Mouse (Mus musculus) intestine, embryonic 14.5 days (tissue): ENCODE results near the gene Mttp. TPM values are rescaled to one million over a fixed set of nuclear protein-coding genes. Genes with fewer than 3 reads are reported as not detected.
A peak's percentile ranks its signal among the peaks of the same experiment; 100 is the strongest.

Source experiments
- ATAC-seq: fragments of 200-750 bp; cut with Nextera tagmentation; replicated peaks from 2 replicates; pipeline ENCODE4 v1.8.0; 2017; ENCODE audit warnings: low read depth, moderate number of reproducible peaks, moderate TSS enrichment, moderate library complexity; ENCODE audit not compliant: low FRiP score, low TSS enrichment
- DNase-seq: peaks from one replicate; pipeline ENCODE4 v3.0.0-alpha.2; 2018; ENCODE audit warnings: low spot score
- H3K27ac ChIP-seq: fragments of 300-500 bp; sonication (generic); 2 replicates; pipeline ENCODE4 v1.5.1; 2014; ENCODE audit warnings: low read depth, mild to moderate bottlenecking, control low read depth
- H3K27me3 ChIP-seq: fragments of 300-500 bp; sonication (generic); replicated peaks from 2 replicates; pipeline ENCODE4 v1.6.1; 2014; ENCODE audit warnings: low read length, control low read depth; ENCODE audit not compliant: control insufficient read depth, insufficient read depth
- H3K36me3 ChIP-seq: fragments of 300-500 bp; sonication (generic); 2 replicates; pipeline ENCODE4 v1.6.1; 2014; ENCODE audit warnings: low read length, control low read depth; ENCODE audit not compliant: control insufficient read depth, insufficient read depth
- H3K4me1 ChIP-seq: fragments of 300-500 bp; sonication (generic); replicated peaks from 2 replicates; pipeline ENCODE4 v1.6.1; 2014; ENCODE audit warnings: low read length, control low read depth, mixed read lengths; ENCODE audit not compliant: control insufficient read depth, insufficient read depth
- H3K4me2 ChIP-seq: fragments of 300-500 bp; sonication (generic); 2 replicates; pipeline ENCODE4 v1.6.1; 2014; ENCODE audit warnings: low read length
- H3K4me3 ChIP-seq: fragments of 300-500 bp; sonication (generic); 2 replicates; pipeline ENCODE4 v1.5.1; 2014; ENCODE audit warnings: low read depth, low read length, control low read depth, mixed read lengths
- H3K9ac ChIP-seq: fragments of 300-500 bp; sonication (generic); 2 replicates; pipeline ENCODE4 v1.6.1; 2014; ENCODE audit warnings: mild to moderate bottlenecking, low read length
- H3K9me3 ChIP-seq: fragments of 300-500 bp; sonication (generic); 2 replicates; pipeline ENCODE4 v1.6.1; 2016; ENCODE audit warnings: low read length, control low read depth; ENCODE audit not compliant: control insufficient read depth
- WGBS: fragments of 180-500 bp; shearing (Covaris S2); extraction: QIAGEN DNeasy Blood & Tissue Kit; methylation state at CpG from one replicate; pipeline ENCODE4 v1.1.7; 2014; 5-methylcytosine and 5-hydroxymethylcytosine counted together
- polyA plus RNA-seq: library from polyadenylated mRNA; unstranded; fragments of >200 nt; fragmentation: Nextera tagmentation; extraction: Ambion mirVana; gene quantifications from 2 replicates; pipeline ENCODE4 v1.2.1, GENCODE M21; 2014

Mttp gene
- polyA plus RNA-seq, 1 experiment from 2014 or later: 58.6 TPM

- Histone ChIP-seq H3K27me3 (no peaks in the 10 kb centered on the region), H3K4me1 (no peaks in the 10 kb centered on the region), H3K27ac (no peak overlapping the region), H3K36me3 (no peaks in the 10 kb centered on the region), H3K4me3 (no peak overlapping the region), H3K4me2 (no peak overlapping the region), H3K9ac (no peak overlapping the region), H3K9me3 (peaks cover 3% of the 10 kb centered on the region; the same call in 1 of the 2 replicates)
- 76% methylated on average over 10 of the region's 10 CpGs for WGBS
- ATAC-seq (no peak), DNase-seq (no peak)
Measured at GRCm38 (mm10) chr3:138173291-138173690, 28.5 kb upstream of the Mttp start.

GRCm38 (mm10) chr3:138162553-138163183, 17.9 kb upstream of the Mttp start:
- Histone ChIP-seq H3K36me3 (no peaks in the 10 kb centered on the region), H3K4me2 (no peak overlapping the region), H3K27me3 (no peaks in the 10 kb centered on the region), H3K27ac (no peak overlapping the region), H3K9ac (no peak overlapping the region), H3K9me3 (no peaks in the 10 kb centered on the region), H3K4me3 (no peak overlapping the region), H3K4me1 (no peaks in the 10 kb centered on the region; the same call in 1 of the 2 replicates)
- WGBS: 64% methylated on average over 4 of the region's 4 CpGs
- ATAC-seq (no peak), DNase-seq (no peak)

GRCm38 (mm10) chr3:138161623-138162022, 16.9 kb upstream of the Mttp start:
- H3K4me3 ChIP-seq: no peak overlapping the region
- no peak overlapping the region for H3K4me2 ChIP-seq
- H3K9me3 ChIP-seq: no peaks in the 10 kb centered on the region
- H3K27ac ChIP-seq: no peak overlapping the region
- ATAC-seq: no peak
- 86% methylated on average over 10 of the region's 10 CpGs for WGBS
- H3K27me3 ChIP-seq: no peaks in the 10 kb centered on the region
- DNase-seq: no peak
- no peaks in the 10 kb centered on the region; the same call in 1 of the 2 replicates for H3K36me3 ChIP-seq
- no peak overlapping the region for H3K9ac ChIP-seq
- no peaks in the 10 kb centered on the region; the same call in 1 of the 2 replicates for H3K4me1 ChIP-seq

GRCm38 (mm10) chr3:138156651-138157050, 11.9 kb upstream of the Mttp start:
- ATAC-seq (no peak), DNase-seq (no peak)
- WGBS: 66% methylated on average over 10 of the region's 10 CpGs

GRCm38 (mm10) chr3:138155062-138155461, 10.3 kb upstream of the Mttp start:
- H3K4me2 ChIP-seq: no peak overlapping the region
- ATAC-seq (no peak), DNase-seq (no peak)
- H3K9ac ChIP-seq: no peak overlapping the region
- peaks cover 27% of the 10 kb centered on the region for H3K36me3 ChIP-seq
- no peaks in the 10 kb centered on the region for H3K4me1 ChIP-seq
- H3K4me3 ChIP-seq: no peak overlapping the region
- H3K9me3 ChIP-seq: no peaks in the 10 kb centered on the region
- WGBS: 83% methylated on average over 4 of the region's 4 CpGs
- H3K27ac ChIP-seq: no peak overlapping the region
- H3K27me3 ChIP-seq: no peaks in the 10 kb centered on the region

More at GRCm38 (mm10) chr3:138156651-138157050, 11.9 kb upstream of the Mttp start:
- Histone ChIP-seq H3K4me1 (no peaks in the 10 kb centered on the region), H3K27ac (no peak overlapping the region), H3K9ac (no peak overlapping the region), H3K36me3 (peaks cover 23% of the 10 kb centered on the region), H3K9me3 (no peaks in the 10 kb centered on the region), H3K27me3 (no peaks in the 10 kb centered on the region), H3K4me3 (no peak overlapping the region), H3K4me2 (no peak overlapping the region)

GRCm38 (mm10) chr3:138148811-138149210, 4.0 kb upstream of the Mttp start:
- DNase-seq (no peak), ATAC-seq (no peak)
- Histone ChIP-seq H3K27me3 (no peaks in the 10 kb centered on the region), H3K4me2 (no peak overlapping the region), H3K9me3 (no peaks in the 10 kb centered on the region), H3K4me1 (no peaks in the 10 kb centered on the region), H3K36me3 (peaks cover 18% of the 10 kb centered on the region), H3K27ac (no peak overlapping the region), H3K4me3 (no peak overlapping the region), H3K9ac (no peak overlapping the region)
- whole genome bisulfite sequencing: 94% methylated on average over 2 of the region's 2 CpGs

GRCm38 (mm10) chr3:138144060-138144641, 617 bp downstream of the Mttp start:
- H3K9ac ChIP-seq: peak overlapping the region; percentile 89
- peak overlapping the region; percentile 79 for H3K4me2 ChIP-seq
- H3K27me3 ChIP-seq: no peaks in the 10 kb centered on the region
- ATAC-seq (no peak), DNase-seq (no peak)
- WGBS: under 1% methylated on average over 18 of the region's 18 CpGs
- H3K27ac ChIP-seq: peak overlapping the region; percentile 100
- peak overlapping the region; percentile 70 for H3K4me3 ChIP-seq
- H3K9me3 ChIP-seq: no peaks in the 10 kb centered on the region
- no peaks in the 10 kb centered on the region for H3K4me1 ChIP-seq
- H3K36me3 ChIP-seq: no peaks in the 10 kb centered on the region

- Histone ChIP-seq H3K4me1 (no peaks in the 10 kb centered on the region), H3K9ac (peak within 1 kb of the TSS; percentile 89), H3K27ac (peak within 1 kb of the TSS; percentile 100), H3K4me2 (peak within 1 kb of the TSS; percentile 79), H3K27me3 (no peaks in the 10 kb centered on the region), H3K9me3 (no peaks in the 10 kb centered on the region), H3K4me3 (peak within 1 kb of the TSS; percentile 70), H3K36me3 (no peaks in the 10 kb centered on the region)
- DNase-seq (peak; percentile 99), ATAC-seq (peak; percentile 99)
- WGBS: under 1% methylated on average over 70 of the region's 70 CpGs
Measured at GRCm38 (mm10) chr3:138143315-138144059, 1.3 kb downstream of the Mttp start, which contains the start of gene Trmt10a. Trmt10a (plus strand) TSS chr3:138143448.
